Mouse (Mus musculus) forebrain, embryonic 15.5 days (tissue): ENCODE measurements around the gene Runx1. TPM values are rescaled to one million over a fixed set of nuclear protein-coding genes. Genes with fewer than 3 reads are reported as not detected.

Source experiments
- ATAC-seq: fragments of 200-750 bp; cut with Nextera tagmentation; replicated peaks from 2 replicates; pipeline ENCODE4 v1.8.0; 2017; ENCODE audit warnings: mild to moderate bottlenecking, moderate TSS enrichment, moderate library complexity
- H3K27ac ChIP-seq: fragments of 300-500 bp; sonication (generic); replicated peaks from 2 replicates; pipeline ENCODE4 v1.5.1; 2015; ENCODE audit warnings: mild to moderate bottlenecking, inconsistent platforms
- H3K27me3 ChIP-seq: fragments of 300-500 bp; sonication (generic); 2 replicates; pipeline ENCODE4 v1.6.1; 2015; ENCODE audit warnings: inconsistent platforms
- H3K36me3 ChIP-seq: fragments of 300-500 bp; sonication (generic); 2 replicates; pipeline ENCODE4 v1.6.1; 2015; ENCODE audit warnings: mild to moderate bottlenecking, inconsistent platforms
- H3K4me1 ChIP-seq: fragments of 300-500 bp; sonication (generic); 2 replicates; pipeline ENCODE4 v1.6.1; 2015; ENCODE audit warnings: inconsistent platforms
- H3K4me2 ChIP-seq: fragments of 300-500 bp; sonication (generic); replicated peaks from 2 replicates; pipeline ENCODE4 v1.6.1; 2015; ENCODE audit warnings: mild to moderate bottlenecking, inconsistent platforms
- H3K4me3 ChIP-seq: fragments of 300-500 bp; sonication (generic); 2 replicates; pipeline ENCODE4 v1.5.1; 2015; ENCODE audit warnings: mild to moderate bottlenecking, inconsistent platforms
- H3K9ac ChIP-seq: fragments of 300-500 bp; sonication (generic); replicated peaks from 2 replicates; pipeline ENCODE4 v1.6.1; 2015; ENCODE audit warnings: mild to moderate bottlenecking, inconsistent platforms
- H3K9me3 ChIP-seq: fragments of 300-500 bp; sonication (generic); 2 replicates; pipeline ENCODE4 v1.6.1; 2016; ENCODE audit warnings: inconsistent platforms
- WGBS: fragments of 180-500 bp; shearing (Covaris S2); methylation state at CpG from one replicate; pipeline ENCODE4 v1.1.7; 2015; ENCODE audit warnings: mixed read lengths; 5-methylcytosine and 5-hydroxymethylcytosine counted together
- polyA plus RNA-seq: library from polyadenylated mRNA; unstranded; fragments of >200 nt; fragmentation: Nextera tagmentation; extraction: Ambion mirVana; gene quantifications from 2 replicates; pipeline ENCODE4 v1.2.1, GENCODE M21; 2015

Gene Runx1
- polyA plus RNA-seq, 1 experiment from 2014 or later: 0.39 TPM

DNA sequence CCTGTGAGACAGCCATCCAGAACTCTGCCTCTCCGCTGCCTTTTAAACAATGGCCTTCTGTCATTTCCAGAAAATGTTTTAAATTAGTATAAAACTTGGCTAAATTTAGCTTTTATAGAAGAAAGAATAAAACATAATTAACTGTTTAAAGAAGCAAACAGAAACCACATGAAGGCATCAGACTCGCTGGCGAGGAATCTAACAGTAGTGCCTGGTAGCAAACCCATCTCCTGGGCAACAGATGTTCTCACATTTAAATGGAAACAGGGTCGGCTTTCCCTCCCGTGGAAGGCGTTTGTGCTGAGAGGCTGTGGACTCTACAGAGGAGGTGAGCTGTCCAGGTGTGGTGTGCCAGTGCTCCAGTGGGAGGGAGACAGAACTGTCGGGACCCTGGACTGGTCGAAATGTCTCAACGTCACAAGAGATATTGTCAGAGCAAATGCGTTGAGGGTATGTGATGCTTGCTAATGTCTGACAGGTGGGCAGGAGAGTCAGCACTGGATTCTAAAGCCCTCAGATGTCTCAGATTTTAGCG, 87.4 kb downstream of the Runx1 start:
- 67% methylated on average over 11 of the region's 11 CpGs for WGBS
- no peaks in the 10 kb centered on the region for H3K27me3 ChIP-seq
- no peaks in the 10 kb centered on the region for H3K36me3 ChIP-seq
- no peak overlapping the region for H3K4me3 ChIP-seq
- no peaks in the 10 kb centered on the region for H3K9me3 ChIP-seq
- no peak for ATAC-seq
- no peak overlapping the region for H3K9ac ChIP-seq
- H3K27ac ChIP-seq: no peak overlapping the region
- H3K4me2 ChIP-seq: no peak overlapping the region
- peaks cover 15% of the 10 kb centered on the region for H3K4me1 ChIP-seq

DNA sequence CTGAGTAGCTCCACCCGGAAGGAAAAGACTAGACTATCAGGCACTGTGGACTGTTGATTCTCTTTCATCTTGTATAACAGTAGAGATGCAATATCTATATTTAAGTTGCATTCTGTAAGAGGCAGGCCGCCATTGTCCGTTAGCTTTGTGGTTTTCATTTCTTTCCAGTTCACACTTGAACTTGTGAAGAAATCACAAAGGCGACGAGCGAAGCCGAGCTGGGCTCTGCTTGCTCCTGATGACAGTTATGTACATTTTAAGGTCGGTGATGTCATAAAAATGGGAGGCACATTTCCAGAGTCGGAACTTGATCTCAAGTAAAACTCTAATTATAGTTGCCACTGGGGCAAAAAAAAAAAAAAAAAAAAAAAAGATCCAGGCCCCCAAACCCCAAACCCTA, 99.1 kb downstream of the Runx1 start:
- WGBS: 92% methylated on average over 9 of the region's 9 CpGs
- no peak for ATAC-seq
- Histone ChIP-seq H3K4me3 (no peak overlapping the region), H3K27me3 (no peaks in the 10 kb centered on the region), H3K4me1 (no peaks in the 10 kb centered on the region), H3K9ac (no peak overlapping the region), H3K9me3 (no peaks in the 10 kb centered on the region), H3K36me3 (no peaks in the 10 kb centered on the region), H3K4me2 (no peak overlapping the region), H3K27ac (no peak overlapping the region)

- ATAC-seq: no peak
Measured at GRCm38 (mm10) chr16:92724526-92724925, 101.4 kb downstream of the Runx1 start.

DNA sequence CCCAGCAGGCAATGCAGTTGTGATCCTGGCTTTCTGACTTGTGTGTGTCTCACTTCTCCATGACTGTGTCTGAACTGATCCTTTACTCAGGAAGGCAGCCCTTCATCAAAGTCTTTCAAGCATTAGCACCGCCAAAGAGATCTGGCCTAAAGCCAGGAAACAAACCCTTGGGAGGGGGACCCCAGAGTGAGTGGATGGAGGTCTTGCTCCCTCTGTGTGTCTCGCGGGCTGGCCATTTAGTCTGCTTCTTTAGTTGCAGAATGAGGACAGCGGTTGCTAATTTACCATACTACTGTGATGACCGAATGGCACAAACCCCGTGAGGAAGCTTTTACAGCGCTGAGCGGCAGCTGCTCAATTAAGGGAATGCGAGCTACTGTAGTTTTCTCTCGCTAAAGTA, 105.3 kb downstream of the Runx1 start:
- 15% methylated on average over 10 of the region's 10 CpGs for WGBS
- H3K9ac ChIP-seq: no peak overlapping the region

More at GRCm38 (mm10) chr16:92724526-92724925, 101.4 kb downstream of the Runx1 start:
- H3K9ac ChIP-seq: no peak overlapping the region
- peaks cover 5% of the 10 kb centered on the region for H3K4me1 ChIP-seq
- 95% methylated on average over 3 of the region's 3 CpGs for WGBS
- H3K27me3 ChIP-seq: no peaks in the 10 kb centered on the region
- no peak overlapping the region for H3K27ac ChIP-seq
- H3K36me3 ChIP-seq: no peaks in the 10 kb centered on the region
- H3K4me2 ChIP-seq: no peak overlapping the region
- no peak overlapping the region for H3K4me3 ChIP-seq
- no peaks in the 10 kb centered on the region for H3K9me3 ChIP-seq

GRCm38 (mm10) chr16:92719725-92720124, 106.2 kb downstream of the Runx1 start:
- no peak for ATAC-seq
- WGBS: 86% methylated on average over 6 of the region's 6 CpGs
- H3K4me1 ChIP-seq: peaks cover 5% of the 10 kb centered on the region
- H3K27ac ChIP-seq: no peak overlapping the region
- H3K27me3 ChIP-seq: no peaks in the 10 kb centered on the region
- no peaks in the 10 kb centered on the region for H3K9me3 ChIP-seq
- no peak overlapping the region for H3K4me3 ChIP-seq
- no peak overlapping the region for H3K9ac ChIP-seq
- no peak overlapping the region for H3K4me2 ChIP-seq
- no peaks in the 10 kb centered on the region for H3K36me3 ChIP-seq

More for the DNA sequence above, 105.3 kb downstream of the Runx1 start:
- H3K27me3 ChIP-seq: no peaks in the 10 kb centered on the region
- no peak for ATAC-seq
- H3K36me3 ChIP-seq: no peaks in the 10 kb centered on the region
- no peak overlapping the region for H3K27ac ChIP-seq
- H3K4me3 ChIP-seq: no peak overlapping the region
- no peak overlapping the region for H3K4me2 ChIP-seq
- no peaks in the 10 kb centered on the region for H3K9me3 ChIP-seq
- H3K4me1 ChIP-seq: peaks cover 5% of the 10 kb centered on the region

DNA sequence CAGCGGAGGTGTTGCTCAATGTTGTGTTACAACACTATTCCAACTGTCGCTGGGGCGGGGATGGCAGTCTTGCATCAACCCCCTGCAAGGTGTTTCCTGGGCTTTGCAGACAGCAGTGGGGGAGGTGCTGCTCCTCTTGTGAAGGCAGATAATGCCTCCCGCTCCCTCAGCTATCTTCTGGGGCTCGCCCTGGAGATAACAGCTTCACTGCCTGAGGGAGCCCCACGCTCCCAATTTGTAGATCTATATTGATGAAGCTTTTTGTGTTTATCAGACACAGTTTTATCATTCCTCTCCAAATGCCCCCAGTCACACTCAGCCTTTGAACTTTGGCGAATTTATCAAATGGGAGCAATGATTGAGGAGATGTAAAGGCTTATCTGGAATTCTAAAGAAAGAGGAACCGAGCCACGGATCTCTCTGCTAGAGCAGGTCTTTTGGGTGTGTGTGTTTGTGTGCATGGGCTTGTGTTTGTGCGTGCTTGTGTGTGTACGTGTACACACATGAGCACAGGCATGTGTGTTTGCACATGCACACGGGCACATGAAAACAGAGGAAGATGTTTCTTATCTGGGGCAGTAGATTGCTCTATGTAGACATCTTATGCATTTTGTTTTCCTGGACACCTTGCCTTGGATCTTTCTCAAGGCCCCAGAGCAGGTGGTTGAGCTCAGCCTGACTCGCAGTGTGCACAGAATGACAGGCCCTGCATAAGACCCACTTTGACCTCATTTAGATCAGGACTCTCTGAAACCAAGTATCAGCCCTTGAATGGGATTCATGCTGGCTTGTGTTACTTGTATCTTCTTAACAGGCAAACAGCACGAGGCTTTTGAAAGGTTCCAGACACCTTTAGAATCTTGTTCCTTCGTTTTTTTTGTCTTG, 110.1 kb downstream of the Runx1 start:
- 40% methylated on average over 15 of the region's 15 CpGs for WGBS
- Histone ChIP-seq H3K36me3 (no peaks in the 10 kb centered on the region), H3K4me3 (no peak overlapping the region), H3K4me2 (no peak overlapping the region), H3K4me1 (peaks cover 5% of the 10 kb centered on the region), H3K27ac (no peak overlapping the region), H3K9me3 (no peaks in the 10 kb centered on the region), H3K27me3 (no peaks in the 10 kb centered on the region), H3K9ac (no peak overlapping the region)
- no peak for ATAC-seq

- no peaks in the 10 kb centered on the region for H3K36me3 ChIP-seq
- H3K27me3 ChIP-seq: no peaks in the 10 kb centered on the region
- no peak overlapping the region for H3K4me3 ChIP-seq
- H3K9ac ChIP-seq: no peak overlapping the region
- H3K4me1 ChIP-seq: no peaks in the 10 kb centered on the region
- H3K9me3 ChIP-seq: no peaks in the 10 kb centered on the region
- no peak overlapping the region for H3K4me2 ChIP-seq
- WGBS: 21% methylated on average over 1 of the region's 1 CpGs
- no peak overlapping the region for H3K27ac ChIP-seq
- ATAC-seq: no peak
Measured at GRCm38 (mm10) chr16:92710161-92710560, 115.8 kb downstream of the Runx1 start.

DNA sequence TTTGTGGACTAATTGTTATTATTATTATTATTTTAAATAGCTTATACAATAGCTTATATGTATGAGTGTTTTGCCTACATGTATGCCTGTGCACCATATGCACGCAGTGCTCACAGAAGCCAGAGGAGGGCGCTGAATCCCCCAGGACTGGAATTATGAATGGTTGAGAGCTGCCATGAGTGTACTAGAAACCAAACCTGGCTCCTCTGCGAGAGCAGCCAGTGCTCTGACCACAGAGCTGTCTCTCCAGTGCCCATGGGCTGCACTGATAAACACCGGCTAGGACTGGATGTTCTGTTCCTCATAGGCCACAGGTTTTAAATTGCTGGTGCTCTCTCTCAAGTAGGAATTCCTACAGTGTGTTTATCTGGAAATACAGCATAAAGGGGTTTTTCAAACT, 117.2 kb downstream of the Runx1 start:
- Histone ChIP-seq H3K9ac (no peak overlapping the region), H3K27ac (no peak overlapping the region), H3K4me1 (no peaks in the 10 kb centered on the region), H3K36me3 (no peaks in the 10 kb centered on the region), H3K9me3 (no peaks in the 10 kb centered on the region), H3K4me3 (no peak overlapping the region), H3K27me3 (no peaks in the 10 kb centered on the region), H3K4me2 (no peak overlapping the region)
- 73% methylated on average over 4 of the region's 4 CpGs for WGBS
- no peak for ATAC-seq

DNA sequence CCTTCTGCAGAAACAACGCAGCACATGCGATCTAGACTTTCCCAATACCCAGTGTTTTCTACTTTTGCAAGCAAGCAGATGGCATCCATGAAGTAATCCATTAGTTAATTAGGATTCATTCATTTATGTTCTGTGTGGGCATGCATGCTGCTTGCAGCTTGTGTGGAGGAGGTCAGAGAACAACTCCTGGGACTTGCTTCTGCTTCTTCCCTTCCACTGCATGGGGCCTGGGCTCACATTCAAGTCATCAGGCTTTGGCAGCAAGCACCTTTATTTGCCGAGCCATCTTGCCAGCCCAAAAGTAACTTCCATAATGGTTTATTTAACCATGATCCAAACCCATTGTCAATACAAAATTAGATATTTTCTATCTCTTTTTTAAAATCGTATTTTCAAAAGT, 118.2 kb downstream of the Runx1 start:
- H3K4me2 ChIP-seq: no peak overlapping the region
- no peaks in the 10 kb centered on the region for H3K4me1 ChIP-seq
- no peak for ATAC-seq
- no peak overlapping the region for H3K9ac ChIP-seq
- H3K27ac ChIP-seq: no peak overlapping the region
- H3K4me3 ChIP-seq: no peak overlapping the region
- H3K9me3 ChIP-seq: no peaks in the 10 kb centered on the region
- H3K36me3 ChIP-seq: no peaks in the 10 kb centered on the region
- 71% methylated on average over 4 of the region's 4 CpGs for WGBS
- peaks cover 9% of the 10 kb centered on the region for H3K27me3 ChIP-seq

DNA sequence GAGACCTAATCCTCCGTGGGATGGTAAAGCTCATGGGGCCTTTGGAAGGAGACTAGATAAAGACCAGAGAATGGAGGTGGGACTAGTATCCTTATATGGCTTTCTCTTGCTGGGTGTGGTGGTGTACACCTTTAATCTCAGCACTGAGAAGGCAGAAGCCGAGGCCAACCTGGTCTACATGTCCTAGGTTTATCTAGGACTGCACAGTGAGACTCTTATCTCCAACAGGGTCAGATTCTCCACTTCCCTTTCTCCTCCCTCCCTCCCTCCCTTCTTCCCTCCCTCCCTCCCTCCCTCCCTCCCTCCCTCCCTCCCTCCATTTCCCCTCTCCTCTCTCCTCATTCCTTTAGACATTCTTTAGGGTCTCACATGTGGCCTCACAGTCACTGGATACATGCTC, 118.8 kb downstream of the Runx1 start:
- no peaks in the 10 kb centered on the region for H3K36me3 ChIP-seq
- no peak overlapping the region for H3K9ac ChIP-seq
- no peaks in the 10 kb centered on the region for H3K4me1 ChIP-seq
- H3K27ac ChIP-seq: no peak overlapping the region
- no peak overlapping the region for H3K4me2 ChIP-seq
- H3K4me3 ChIP-seq: no peak overlapping the region
- H3K27me3 ChIP-seq: peaks cover 10% of the 10 kb centered on the region
- H3K9me3 ChIP-seq: no peaks in the 10 kb centered on the region
- ATAC-seq: no peak
- 80% methylated on average over 2 of the region's 2 CpGs for WGBS

DNA sequence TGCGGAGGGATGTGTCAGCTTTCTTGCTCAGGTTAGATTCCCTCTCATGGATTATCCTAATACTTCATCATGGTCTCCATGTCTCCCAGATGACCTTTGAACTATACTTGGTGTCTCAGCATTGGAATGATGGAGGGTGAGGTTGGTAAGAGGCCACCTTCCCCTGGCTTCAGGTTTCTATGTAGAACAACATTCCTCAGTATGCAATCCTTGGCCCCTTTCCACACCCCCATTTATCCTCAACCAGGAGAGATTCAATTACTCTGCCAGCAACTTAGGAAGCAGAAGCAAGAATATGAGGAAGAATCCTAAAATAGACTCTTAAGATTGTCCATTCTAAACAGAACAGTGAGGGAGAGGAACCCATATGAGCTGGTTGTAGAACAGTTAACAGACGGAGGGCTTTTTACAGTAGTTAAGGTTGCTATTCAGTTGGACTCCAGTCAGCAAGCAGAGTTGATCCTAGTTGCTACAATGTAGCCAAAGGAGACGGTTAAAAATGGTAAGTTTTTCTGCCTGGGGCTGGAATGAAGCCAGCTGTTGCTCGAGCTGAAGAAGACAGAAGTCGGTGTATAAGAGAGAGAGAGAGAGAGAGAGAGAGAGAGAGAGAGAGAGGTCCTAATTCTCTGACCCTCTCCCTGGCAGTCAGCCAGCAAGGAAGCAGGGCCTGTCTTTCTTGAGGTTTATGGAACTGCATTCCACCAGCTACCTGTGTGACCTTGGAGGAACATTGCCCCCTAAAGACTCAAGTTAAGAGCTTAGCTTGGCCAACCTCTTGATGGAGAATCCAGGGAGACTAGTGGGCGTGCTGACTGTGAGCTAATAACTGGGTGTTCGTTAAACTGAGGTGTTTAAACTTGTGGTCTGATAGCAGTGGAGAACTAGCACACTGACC, 120.1 kb downstream of the Runx1 start:
- H3K27me3 ChIP-seq: peaks cover 18% of the 10 kb centered on the region
- no peak overlapping the region for H3K9ac ChIP-seq
- WGBS: 55% methylated on average over 7 of the region's 7 CpGs
- no peak overlapping the region for H3K4me2 ChIP-seq
- H3K27ac ChIP-seq: no peak overlapping the region
- no peaks in the 10 kb centered on the region for H3K36me3 ChIP-seq
- no peaks in the 10 kb centered on the region; the same call in 1 of the 2 replicates for H3K4me1 ChIP-seq
- H3K4me3 ChIP-seq: no peak overlapping the region
- H3K9me3 ChIP-seq: no peaks in the 10 kb centered on the region
- no peak for ATAC-seq

GRCm38 (mm10) chr16:92703850-92704249, 122.1 kb downstream of the Runx1 start:
- H3K9me3 ChIP-seq: no peaks in the 10 kb centered on the region
- H3K9ac ChIP-seq: no peak overlapping the region
- 96% methylated on average over 2 of the region's 2 CpGs for WGBS
- no peak overlapping the region for H3K27ac ChIP-seq
- H3K4me3 ChIP-seq: no peak overlapping the region
- H3K36me3 ChIP-seq: no peaks in the 10 kb centered on the region
- H3K27me3 ChIP-seq: peaks cover 38% of the 10 kb centered on the region
- H3K4me2 ChIP-seq: no peak overlapping the region
- peaks cover 11% of the 10 kb centered on the region for H3K4me1 ChIP-seq
- ATAC-seq: no peak
